ENCODE assay signal across 24 mouse cellular contexts in genomic region chr13:14500251-14500650, GRCm38 (mm10). TPM values are rescaled to one million over a fixed set of nuclear protein-coding genes. Genes with fewer than 3 reads are reported as not detected.
DNase-seq lines count a peak whose midpoint lies in the region; ATAC-seq lines count a peak whose summit lies in the region.
"Had no signal": no experiment of that assay in that cellular context is flagged by ENCODE, and none has a peak within 500 bp of the region (broad histone marks: within the 10 kb centered on the region; RNA-seq: fewer than 3 reads in every experiment).

No protein-coding gene starts in this region.

- H3K36me3 ChIP-seq in forebrain, embryonic 11.5 days (ENCODE audit: control insufficient read depth, insufficient read depth, low read length): no peaks in the 10 kb centered on the region
- no peaks in the 10 kb centered on the region for H3K36me3 ChIP-seq in forebrain, embryonic 13.5 days (ENCODE audit: poor library complexity, severe bottlenecking)
- H3K36me3 ChIP-seq in hindbrain, embryonic 16.5 days (ENCODE audit: control insufficient read depth, insufficient read depth, low read length): no peaks in the 10 kb centered on the region
- H3K36me3 ChIP-seq in hindbrain, embryonic 13.5 days: no peaks in the 10 kb centered on the region
- no peaks in the 10 kb centered on the region for H3K36me3 ChIP-seq in midbrain, embryonic 13.5 days
- H3K36me3 ChIP-seq: embryonic facial prominence, embryonic 10.5 days; embryonic facial prominence, embryonic 12.5 days; forebrain, embryonic 12.5 days had no signal

- DNase-seq in forebrain, embryonic 11.5 days (ENCODE audit: low spot score): no peak
- DNase-seq in Muller cell, postnatal 12 days (ENCODE audit: inconsistent ontology term): peak; percentile 81
- peak; percentile 45 for DNase-seq in retina, embryonic 14.5 days (ENCODE audit: low spot score)
- no peak for DNase-seq in heart, adult 11 months
- DNase-seq: adrenal gland, adult 2 months; adrenal gland, postnatal 10 days; adrenal gland, postnatal 25 days; B cell, adult 2 months; cerebellum, adult 11-12 months; cerebellum, adult 2 months; cerebellum, adult 9-10 months; cerebellum, postnatal 10 days; cerebellum, postnatal 25 days; forebrain, postnatal 0 days had no signal

- no peaks in the 10 kb centered on the region for H3K27me3 ChIP-seq in forebrain, embryonic 11.5 days (ENCODE audit: control insufficient read depth, insufficient read depth, low read length)
- no peaks in the 10 kb centered on the region for H3K27me3 ChIP-seq in forebrain, embryonic 13.5 days
- H3K27me3 ChIP-seq in hindbrain, embryonic 16.5 days (replicated peaks; ENCODE audit: control insufficient read depth, insufficient read depth, low read length): no peaks in the 10 kb centered on the region
- H3K27me3 ChIP-seq in hindbrain, embryonic 13.5 days: no peaks in the 10 kb centered on the region
- H3K27me3 ChIP-seq in midbrain, embryonic 13.5 days: no peaks in the 10 kb centered on the region
- H3K27me3 ChIP-seq: CH12.LX; embryonic facial prominence, embryonic 12.5 days; forebrain, embryonic 12.5 days had no signal

- H3K9me3 ChIP-seq in forebrain, embryonic 11.5 days (ENCODE audit: control insufficient read depth, low read length): no peaks in the 10 kb centered on the region
- H3K9me3 ChIP-seq in forebrain, embryonic 13.5 days (replicated peaks): no peaks in the 10 kb centered on the region
- H3K9me3 ChIP-seq in hindbrain, embryonic 16.5 days (ENCODE audit: control insufficient read depth, low read length): no peaks in the 10 kb centered on the region
- no peaks in the 10 kb centered on the region for H3K9me3 ChIP-seq in hindbrain, embryonic 13.5 days
- H3K9me3 ChIP-seq in midbrain, embryonic 13.5 days: no peaks in the 10 kb centered on the region
- H3K9me3 ChIP-seq: embryonic facial prominence, embryonic 10.5 days; embryonic facial prominence, embryonic 12.5 days; forebrain, embryonic 12.5 days; G1E had no signal

- 5% methylated on average over 1 of the region's 1 CpGs for WGBS in forebrain, embryonic 11.5 days
- 7% methylated on average over 1 of the region's 1 CpGs for WGBS in forebrain, embryonic 13.5 days
- WGBS in hindbrain, embryonic 16.5 days: 13% methylated on average over 1 of the region's 1 CpGs
- 38% methylated on average over 1 of the region's 1 CpGs for WGBS in hindbrain, embryonic 13.5 days
- 18% methylated on average over 1 of the region's 1 CpGs for WGBS in midbrain, embryonic 13.5 days

- H3K9ac ChIP-seq in forebrain, embryonic 11.5 days (ENCODE audit: low read length): no peak overlapping the region
- no peak overlapping the region for H3K9ac ChIP-seq in forebrain, embryonic 13.5 days
- no peak overlapping the region for H3K9ac ChIP-seq in hindbrain, embryonic 16.5 days (ENCODE audit: low read depth, low read length)
- no peak overlapping the region for H3K9ac ChIP-seq in hindbrain, embryonic 13.5 days
- H3K9ac ChIP-seq in midbrain, embryonic 13.5 days (replicated peaks): no peak overlapping the region
- H3K9ac ChIP-seq: embryonic facial prominence, embryonic 12.5 days; forebrain, embryonic 12.5 days; forebrain, postnatal 0 days had no signal

- no peak overlapping the region for H3K4me2 ChIP-seq in forebrain, embryonic 11.5 days (ENCODE audit: low read depth, low read length, severe bottlenecking)
- H3K4me2 ChIP-seq in forebrain, embryonic 13.5 days: no peak overlapping the region
- H3K4me2 ChIP-seq in hindbrain, embryonic 16.5 days (ENCODE audit: low read length): no peak overlapping the region
- no peak overlapping the region for H3K4me2 ChIP-seq in hindbrain, embryonic 13.5 days
- no peak overlapping the region for H3K4me2 ChIP-seq in midbrain, embryonic 13.5 days (replicated peaks)
- H3K4me2 ChIP-seq: embryonic facial prominence, embryonic 12.5 days; forebrain, embryonic 12.5 days had no signal

- ATAC-seq in forebrain, embryonic 11.5 days (replicated peaks; ENCODE audit: low FRiP score): peak; percentile 36; the same call in 1 of the 2 replicates
- ATAC-seq in forebrain, embryonic 13.5 days: no peak
- ATAC-seq in hindbrain, embryonic 16.5 days: 0 out of 2 replicates have a peak, but pooled peaks have one; percentile 24
- ATAC-seq in hindbrain, embryonic 13.5 days (ENCODE audit: low FRiP score): no peak
- ATAC-seq in midbrain, embryonic 13.5 days: no peak
- ATAC-seq: CD4-positive, CD25-positive, alpha-beta regulatory T cell, adult 4 months; forebrain, postnatal 0 days had no signal

- H3K4me1 ChIP-seq in forebrain, embryonic 11.5 days (replicated peaks; ENCODE audit: control insufficient read depth, insufficient read depth, low read length): no peaks in the 10 kb centered on the region
- 0 out of 2 replicates have a peak, but pooled peaks cover 5% of the 10 kb centered on the region for H3K4me1 ChIP-seq in forebrain, embryonic 13.5 days
- no peaks in the 10 kb centered on the region for H3K4me1 ChIP-seq in hindbrain, embryonic 16.5 days (ENCODE audit: control insufficient read depth, insufficient read depth, low read depth, low read length)
- no peaks in the 10 kb centered on the region for H3K4me1 ChIP-seq in hindbrain, embryonic 13.5 days (replicated peaks)
- H3K4me1 ChIP-seq in midbrain, embryonic 13.5 days (replicated peaks): no peaks in the 10 kb centered on the region
- H3K4me1 ChIP-seq: embryonic facial prominence, embryonic 10.5 days; embryonic facial prominence, embryonic 12.5 days had no signal

- no peak overlapping the region for H3K4me3 ChIP-seq in forebrain, embryonic 11.5 days (ENCODE audit: low read depth, low read length)
- H3K4me3 ChIP-seq in forebrain, embryonic 13.5 days: no peak overlapping the region
- H3K4me3 ChIP-seq in hindbrain, embryonic 16.5 days (ENCODE audit: low read length): no peak overlapping the region
- H3K4me3 ChIP-seq in hindbrain, embryonic 13.5 days: no peak overlapping the region
- no peak overlapping the region for H3K4me3 ChIP-seq in midbrain, embryonic 13.5 days (replicated peaks)
- H3K4me3 ChIP-seq: embryonic facial prominence, embryonic 10.5 days; embryonic facial prominence, embryonic 12.5 days; forebrain, embryonic 12.5 days had no signal

- no peak overlapping the region for H3K27ac ChIP-seq in forebrain, embryonic 11.5 days (ENCODE audit: low read depth, low read length)
- no peak overlapping the region for H3K27ac ChIP-seq in forebrain, embryonic 13.5 days
- no peak overlapping the region for H3K27ac ChIP-seq in hindbrain, embryonic 16.5 days (ENCODE audit: low read depth, low read length)
- H3K27ac ChIP-seq in hindbrain, embryonic 13.5 days: no peak overlapping the region
- H3K27ac ChIP-seq in midbrain, embryonic 13.5 days: no peak overlapping the region
- H3K27ac ChIP-seq: embryonic facial prominence, embryonic 10.5 days; embryonic facial prominence, embryonic 12.5 days; forebrain, embryonic 12.5 days had no signal

RNA-seq across cellular contexts. Expression of gene Hecw1, which starts 22.8 kb away (rescaled TPM):
- polyA plus RNA-seq in forebrain, embryonic 11.5 days (2014; fragmentation: Nextera tagmentation; extraction: Ambion mirVana): 5.5 and 6.8 TPM in 2 replicates
- polyA plus RNA-seq in forebrain, embryonic 13.5 days (2015; fragmentation: Nextera tagmentation; extraction: Ambion mirVana): 23.8 and 24.9 TPM in 2 replicates
- polyA plus RNA-seq in hindbrain, embryonic 16.5 days (2015; fragmentation: Nextera tagmentation; extraction: Ambion mirVana): 37.9 and 38.9 TPM in 2 replicates
- polyA plus RNA-seq in hindbrain, embryonic 13.5 days (2015; fragmentation: Nextera tagmentation; extraction: Ambion mirVana): 39.2 and 41.4 TPM in 2 replicates
- polyA plus RNA-seq in midbrain, embryonic 13.5 days (2015; fragmentation: Nextera tagmentation; extraction: Ambion mirVana): 32.5 and 34.4 TPM in 2 replicates
- polyA plus RNA-seq: adrenal gland, adult 2 months had no signal

Comparison
In these comparisons a context has a peak if more than half of its experiments do, and no peak if none do; other contexts are left out.
1. ATAC-seq: peak in forebrain, embryonic 11.5 days (single experiment) and hindbrain, embryonic 16.5 days (single experiment); none in forebrain, embryonic 13.5 days (single experiment), hindbrain, embryonic 13.5 days (single experiment) and midbrain, embryonic 13.5 days (single experiment).
2. DNase-seq: peak in Muller cell, postnatal 12 days (single experiment) and retina, embryonic 14.5 days (single experiment); none in forebrain, embryonic 11.5 days (single experiment) and heart, adult 11 months (single experiment).